Mouse (Mus musculus): ENCODE data around the gene Gfi1b. TPM values are rescaled to one million over a fixed set of nuclear protein-coding genes. Genes with fewer than 3 reads are reported as not detected.

Gene Gfi1b
- 0.98 and 1.1 TPM in 2 replicates for polyA plus RNA-seq (2016; fragmentation: Nextera tagmentation; extraction: Ambion mirVana)

DNA sequence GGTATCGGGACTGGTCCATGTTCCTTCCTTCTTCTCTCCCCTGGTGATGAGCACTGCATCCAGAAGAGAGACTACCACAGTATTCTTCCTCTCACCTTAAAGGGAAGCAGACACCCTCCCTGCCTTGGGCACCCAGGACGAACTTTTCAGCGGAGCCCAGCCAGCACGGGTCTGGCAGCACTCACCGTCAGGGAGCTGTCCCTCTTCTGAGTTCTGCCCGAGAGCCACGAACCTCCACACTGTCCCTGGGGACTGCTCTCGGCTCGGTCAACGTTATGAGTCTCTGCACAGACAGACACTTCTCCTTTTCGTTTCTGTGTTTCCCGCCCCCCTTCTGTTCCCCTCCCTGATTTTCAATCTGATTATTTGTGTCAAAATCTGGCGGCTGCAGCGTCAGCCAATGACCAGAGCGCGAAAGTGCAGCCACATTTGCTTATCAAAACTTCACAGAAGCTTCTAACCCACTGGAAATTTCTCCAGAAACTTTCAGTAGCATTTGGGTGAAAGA is at the start of gene Gfi1b:
Gene Gfi1b, minus strand, starts transcription at position 319 of the 508 bp plus-strand sequence.
- Histone ChIP-seq H3K4me2 (replicated peaks) (no peak within 1 kb of the TSS), H3K4me3 (no peak within 1 kb of the TSS)

DNA sequence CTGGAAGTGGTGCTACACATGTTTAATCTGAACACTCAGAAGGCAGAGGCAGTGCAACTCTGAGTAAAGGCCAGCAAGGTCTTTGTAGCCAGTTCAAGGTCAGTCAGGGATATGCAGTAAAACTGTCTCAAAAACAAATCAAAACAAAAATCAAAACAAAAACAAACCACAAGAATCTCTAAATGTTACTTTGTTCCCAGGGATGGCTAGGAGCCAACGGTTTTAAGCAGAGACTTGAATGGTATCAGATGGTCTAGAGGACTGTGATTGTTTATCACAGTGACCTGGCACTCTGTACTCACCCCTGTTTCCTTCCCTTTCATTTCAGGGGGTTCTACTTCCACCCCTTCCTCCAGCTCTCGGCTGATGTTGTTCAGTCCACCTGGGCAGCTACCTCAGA is 49.7 kb upstream of the Gfi1b start:
- Histone ChIP-seq H3K27me3 (replicated peaks) (no peaks in the 10 kb centered on the region), H3K4me3 (no peak overlapping the region), H3K9ac (no peak overlapping the region), H3K27ac (no peak overlapping the region), H3K4me1 (no peaks in the 10 kb centered on the region), H3K36me3 (peaks cover 91% of the 10 kb centered on the region), H3K4me2 (replicated peaks) (no peak overlapping the region), H3K9me3 (no peaks in the 10 kb centered on the region)
- 84% methylated on average over 2 of the region's 2 CpGs for WGBS
- no peak for ATAC-seq (ENCODE audit: low FRiP score, low read depth)

More for the DNA sequence above, at the start of gene Gfi1b:
- Histone ChIP-seq H3K9ac (no peak within 1 kb of the TSS), H3K27me3 (replicated peaks) (peaks cover 22% of the 10 kb centered on the region), H3K4me1 (no peaks in the 10 kb centered on the region), H3K9me3 (no peaks in the 10 kb centered on the region), H3K27ac (no peak within 1 kb of the TSS), H3K36me3 (no peaks in the 10 kb centered on the region)
- ATAC-seq (ENCODE audit: low FRiP score, low read depth) = no peak
- 6% methylated on average over 16 of the region's 16 CpGs for WGBS

DNA sequence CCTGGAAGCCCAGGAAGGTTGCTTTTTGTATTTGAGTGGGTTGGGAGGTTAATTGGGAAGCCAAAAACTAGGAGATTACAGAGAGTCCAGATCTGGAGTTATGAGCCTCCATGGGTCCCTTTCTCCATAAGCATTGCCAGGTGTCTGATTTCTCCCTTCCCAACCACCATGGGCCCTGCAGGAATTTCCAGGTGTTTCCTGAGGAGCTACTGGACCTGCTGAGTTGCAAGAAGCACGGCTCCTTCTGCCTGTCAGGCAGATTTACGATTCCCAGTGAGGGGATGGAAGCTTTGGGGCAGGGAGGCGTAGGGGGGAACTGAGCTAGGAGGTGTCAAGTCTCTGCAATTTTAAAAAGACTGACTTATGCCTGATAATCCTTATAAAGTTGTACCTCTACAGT is 44.0 kb upstream of the Gfi1b start:
- H3K9me3 ChIP-seq = no peaks in the 10 kb centered on the region
- H3K4me2 ChIP-seq (replicated peaks) = no peak overlapping the region
- no peaks in the 10 kb centered on the region for H3K4me1 ChIP-seq
- no peak overlapping the region for H3K4me3 ChIP-seq
- no peak for ATAC-seq (ENCODE audit: low FRiP score, low read depth)
- no peaks in the 10 kb centered on the region for H3K27me3 ChIP-seq (replicated peaks)
- H3K27ac ChIP-seq = no peak overlapping the region
- H3K36me3 ChIP-seq = peaks cover 89% of the 10 kb centered on the region
- no peak overlapping the region for H3K9ac ChIP-seq
- 56% methylated on average over 3 of the region's 3 CpGs for WGBS

- Histone ChIP-seq H3K9me3 (no peaks in the 10 kb centered on the region), H3K9ac (no peak overlapping the region), H3K27ac (no peak overlapping the region), H3K4me1 (no peaks in the 10 kb centered on the region), H3K4me2 (replicated peaks) (no peak overlapping the region), H3K36me3 (peaks cover 91% of the 10 kb centered on the region), H3K4me3 (no peak overlapping the region), H3K27me3 (replicated peaks) (no peaks in the 10 kb centered on the region)
- no peak for ATAC-seq (ENCODE audit: low FRiP score, low read depth)
- 92% methylated on average over 3 of the region's 3 CpGs for WGBS
Observed at GRCm38 (mm10) chr2:28662891-28663290, 41.1 kb upstream of the Gfi1b start.

GRCm38 (mm10) chr2:28656216-28656615 is 34.4 kb upstream of the Gfi1b start:
- Histone ChIP-seq H3K27ac (no peak overlapping the region), H3K9me3 (no peaks in the 10 kb centered on the region), H3K4me3 (no peak overlapping the region), H3K4me1 (no peaks in the 10 kb centered on the region), H3K36me3 (peaks cover 54% of the 10 kb centered on the region), H3K9ac (no peak overlapping the region), H3K27me3 (replicated peaks) (no peaks in the 10 kb centered on the region), H3K4me2 (replicated peaks) (no peak overlapping the region)
- no peak for ATAC-seq (ENCODE audit: low FRiP score, low read depth)
- 77% methylated on average over 8 of the region's 8 CpGs for WGBS

DNA sequence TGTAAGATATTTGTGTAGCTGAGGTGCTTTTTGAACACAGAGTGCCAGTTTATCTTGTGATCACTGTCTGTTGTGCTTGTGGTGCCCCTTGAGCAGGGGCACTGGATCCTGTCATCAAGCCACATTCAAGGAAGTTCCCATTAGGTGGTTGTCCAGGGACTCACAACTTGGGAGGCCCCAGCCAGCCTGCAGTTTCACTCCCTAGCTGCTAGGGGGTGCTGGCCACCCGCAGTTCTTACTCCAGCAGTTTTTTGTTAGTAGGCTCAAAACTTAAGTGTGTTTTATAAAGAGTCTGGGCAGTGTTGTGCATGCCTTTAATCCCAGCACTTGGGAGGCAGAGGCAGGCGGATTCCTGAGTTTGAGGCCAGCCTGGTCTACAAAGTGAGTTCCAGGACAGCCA is 32.5 kb upstream of the Gfi1b start:
- H3K9me3 ChIP-seq = no peaks in the 10 kb centered on the region
- H3K27me3 ChIP-seq (replicated peaks) = no peaks in the 10 kb centered on the region
- 76% methylated on average over 2 of the region's 2 CpGs for WGBS
- no peak overlapping the region for H3K27ac ChIP-seq
- H3K9ac ChIP-seq = no peak overlapping the region
- no peak for ATAC-seq (ENCODE audit: low FRiP score, low read depth)
- peaks cover 35% of the 10 kb centered on the region for H3K36me3 ChIP-seq
- H3K4me1 ChIP-seq = no peaks in the 10 kb centered on the region
- H3K4me2 ChIP-seq (replicated peaks) = no peak overlapping the region
- no peak overlapping the region for H3K4me3 ChIP-seq

DNA sequence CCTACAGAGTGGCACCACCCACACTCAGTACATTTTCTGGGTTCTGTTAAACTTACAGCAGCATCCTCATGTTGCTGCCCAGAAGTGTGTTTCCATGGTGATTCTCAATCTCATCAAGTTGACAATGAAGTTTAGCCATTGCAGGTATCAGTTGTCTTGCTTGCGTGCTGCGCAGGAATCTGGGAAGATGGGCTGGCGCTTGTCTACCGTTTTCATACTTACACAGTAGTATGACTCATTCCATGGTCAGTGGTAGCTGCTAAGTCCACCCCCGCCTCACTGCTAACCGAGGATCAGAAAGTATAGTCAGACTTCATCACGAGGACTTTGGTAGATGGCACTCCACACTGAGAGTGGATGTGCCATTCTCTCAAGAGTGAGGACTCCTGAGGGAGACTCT is 31.6 kb upstream of the Gfi1b start:
- Histone ChIP-seq H3K27ac (no peak overlapping the region), H3K9me3 (no peaks in the 10 kb centered on the region), H3K4me1 (no peaks in the 10 kb centered on the region), H3K9ac (no peak overlapping the region), H3K4me2 (replicated peaks) (no peak overlapping the region), H3K27me3 (replicated peaks) (no peaks in the 10 kb centered on the region), H3K4me3 (no peak overlapping the region), H3K36me3 (peaks cover 25% of the 10 kb centered on the region)
- ATAC-seq (ENCODE audit: low FRiP score, low read depth) = no peak
- WGBS = 96% methylated on average over 7 of the region's 7 CpGs

DNA sequence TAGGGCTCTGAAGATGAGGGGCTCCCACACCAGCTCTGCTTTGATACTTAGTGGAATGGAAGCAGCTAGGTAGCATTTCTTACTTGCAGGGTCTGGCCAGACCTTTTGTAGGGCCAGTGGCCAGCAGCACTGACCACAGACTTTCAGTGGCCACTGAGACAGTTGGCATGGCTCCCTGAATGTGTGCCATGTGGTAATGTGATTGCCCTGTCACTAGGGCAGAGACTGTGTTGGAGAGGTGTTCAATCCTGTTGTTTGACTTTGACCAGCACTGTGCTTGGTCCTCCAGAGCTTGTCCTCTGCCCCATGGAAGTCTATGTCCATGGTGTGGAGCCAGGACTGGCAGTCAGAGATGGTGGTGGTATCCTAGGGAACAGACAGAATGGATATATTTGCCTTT is 28.7 kb upstream of the Gfi1b start:
- no peaks in the 10 kb centered on the region for H3K27me3 ChIP-seq (replicated peaks)

GRCm38 (mm10) chr2:28643081-28643480 is 21.3 kb upstream of the Gfi1b start:
- 89% methylated on average over 3 of the region's 3 CpGs for WGBS
- Histone ChIP-seq H3K36me3 (no peaks in the 10 kb centered on the region), H3K4me3 (no peak overlapping the region), H3K9me3 (no peaks in the 10 kb centered on the region), H3K27me3 (replicated peaks) (no peaks in the 10 kb centered on the region), H3K9ac (no peak overlapping the region), H3K4me2 (replicated peaks) (peak overlapping the region; percentile 73), H3K4me1 (peaks cover 18% of the 10 kb centered on the region), H3K27ac (no peak overlapping the region)
- no peak for ATAC-seq (ENCODE audit: low FRiP score, low read depth)

More for the DNA sequence above, 28.7 kb upstream of the Gfi1b start:
- Histone ChIP-seq H3K4me2 (replicated peaks) (no peak overlapping the region), H3K4me3 (no peak overlapping the region), H3K27ac (no peak overlapping the region), H3K4me1 (no peaks in the 10 kb centered on the region), H3K9ac (no peak overlapping the region), H3K36me3 (peaks cover 11% of the 10 kb centered on the region), H3K9me3 (no peaks in the 10 kb centered on the region)
- ATAC-seq (ENCODE audit: low FRiP score, low read depth) = no peak

- H3K4me3 ChIP-seq = peak overlapping the region; percentile 99
- H3K9ac ChIP-seq = peak overlapping the region; percentile 94
- H3K4me2 ChIP-seq (replicated peaks) = peak overlapping the region; percentile 73
- H3K4me1 ChIP-seq = peaks cover 18% of the 10 kb centered on the region
- under 1% methylated on average over 43 of the region's 43 CpGs for WGBS
- peak overlapping the region; percentile 84 for H3K27ac ChIP-seq
- H3K9me3 ChIP-seq = no peaks in the 10 kb centered on the region
- H3K36me3 ChIP-seq = no peaks in the 10 kb centered on the region
- peak; percentile 68 for ATAC-seq (ENCODE audit: low FRiP score, low read depth)
- H3K27me3 ChIP-seq (replicated peaks) = no peaks in the 10 kb centered on the region
Observed at GRCm38 (mm10) chr2:28641435-28641941, 19.7 kb upstream of the Gfi1b start.

DNA sequence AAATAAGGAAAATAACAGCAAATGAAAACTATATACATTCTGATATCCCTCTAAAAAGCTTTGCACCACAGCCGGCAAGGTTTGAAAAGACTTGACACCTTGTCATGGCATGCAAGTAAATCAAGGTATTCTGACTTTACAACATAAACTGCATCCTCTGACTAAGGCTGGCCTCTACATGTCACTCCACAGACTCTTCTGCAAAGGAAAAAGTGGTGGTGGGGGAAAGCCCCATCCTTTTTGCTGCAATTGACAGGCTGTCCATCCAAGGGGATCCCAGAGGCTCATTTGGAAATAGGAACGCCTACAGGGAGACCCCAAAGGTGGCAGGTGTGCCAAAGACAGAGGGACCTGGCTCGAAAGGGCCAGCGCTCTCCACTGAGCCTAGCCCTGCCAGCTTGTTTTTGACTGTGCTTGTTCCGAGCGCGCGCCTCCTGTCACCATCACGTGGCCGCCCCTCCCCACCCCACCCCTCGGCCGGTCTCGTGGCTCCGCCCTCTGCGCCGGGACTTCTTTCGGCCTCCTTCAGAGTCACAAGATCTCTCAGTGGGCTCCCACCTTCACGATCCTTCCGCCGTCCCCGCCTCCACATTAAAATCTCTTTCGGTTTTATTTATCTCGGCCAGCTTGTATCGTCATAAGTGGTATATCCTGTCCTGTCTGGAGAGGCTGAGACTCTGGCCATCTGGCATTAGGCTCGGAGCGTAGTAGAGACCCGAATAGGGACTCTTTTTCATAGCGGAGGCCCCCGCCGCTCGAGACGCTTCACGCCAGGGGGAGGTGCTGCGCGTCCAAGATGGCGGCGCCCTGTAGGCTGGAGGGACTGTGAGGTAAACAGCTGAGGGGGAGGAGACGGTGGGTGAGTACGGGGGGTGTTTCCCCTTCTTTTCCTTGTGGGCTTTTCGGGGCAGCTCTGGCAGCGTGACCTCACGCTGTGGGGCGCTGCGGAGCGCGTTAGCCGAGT is 19.0 kb upstream of the Gfi1b start, which contains the start of gene Tsc1:
Gene Tsc1, plus strand, starts transcription at position 768 of the 964 bp plus-strand sequence.
- whole genome bisulfite sequencing = 2% methylated on average over 47 of the region's 47 CpGs
- Histone ChIP-seq H3K27me3 (replicated peaks) (no peaks in the 10 kb centered on the region), H3K36me3 (no peaks in the 10 kb centered on the region), H3K4me1 (peaks cover 18% of the 10 kb centered on the region), H3K4me2 (replicated peaks) (peak within 1 kb of the TSS; percentile 73), H3K27ac (peak within 1 kb of the TSS; percentile 84), H3K9ac (peak within 1 kb of the TSS; percentile 94), H3K4me3 (peak within 1 kb of the TSS; percentile 99), H3K9me3 (no peaks in the 10 kb centered on the region)
- ATAC-seq (ENCODE audit: low FRiP score, low read depth) = peak; percentile 95

DNA sequence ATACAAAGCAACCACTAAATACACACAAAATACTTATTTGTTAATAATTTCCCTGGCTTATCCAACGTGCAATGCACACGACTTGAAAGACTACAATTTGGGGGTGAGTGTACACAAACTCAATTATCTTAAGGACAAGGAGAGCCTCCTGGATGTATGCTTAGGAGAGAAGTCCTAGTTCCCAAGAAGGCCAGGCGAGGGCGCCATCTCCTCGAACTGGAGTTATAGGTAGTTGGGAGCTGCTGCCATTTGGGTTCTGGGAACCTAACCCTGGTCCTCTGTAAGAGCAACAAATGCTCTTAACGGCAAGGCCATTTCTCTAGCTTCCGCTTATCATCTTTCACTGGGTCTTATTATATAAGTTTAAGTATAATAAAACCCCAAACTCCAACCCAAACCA is 18.0 kb upstream of the Gfi1b start:
- Histone ChIP-seq H3K4me2 (replicated peaks) (no peak overlapping the region), H3K4me1 (peaks cover 18% of the 10 kb centered on the region), H3K4me3 (no peak overlapping the region), H3K36me3 (no peaks in the 10 kb centered on the region), H3K9me3 (no peaks in the 10 kb centered on the region), H3K9ac (no peak overlapping the region), H3K27ac (no peak overlapping the region), H3K27me3 (replicated peaks) (no peaks in the 10 kb centered on the region)
- WGBS = 56% methylated on average over 7 of the region's 7 CpGs
- ATAC-seq (ENCODE audit: low FRiP score, low read depth) = no peak
